ENCODE assay signal across 18 mouse cellular contexts in genomic region chr12:105849102-105849501, GRCm38 (mm10).
DNase-seq lines count a peak whose midpoint lies in the region; ATAC-seq and TF ChIP-seq lines count a peak whose summit lies in the region.
"Had no signal": no experiment of that assay in that cellular context is flagged by ENCODE, and none has a peak within 500 bp of the region (broad histone marks: within the 10 kb centered on the region; RNA-seq: fewer than 3 reads in every experiment).

No protein-coding gene starts in this region.

- H3K36me3 ChIP-seq in liver, embryonic 11.5 days (ENCODE audit: control insufficient read depth, insufficient read depth, low read length), result no peaks in the 10 kb centered on the region; the same call in 1 of the 2 replicates
- 0 out of 2 replicates have a peak, but pooled peaks cover 2% of the 10 kb centered on the region for H3K36me3 ChIP-seq in liver, postnatal 0 days (replicated peaks; ENCODE audit: insufficient read depth, low read length)
- H3K36me3 ChIP-seq in embryonic facial prominence, embryonic 10.5 days (replicated peaks), result peaks cover 21% of the 10 kb centered on the region
- no peaks in the 10 kb centered on the region for H3K36me3 ChIP-seq in forebrain, embryonic 16.5 days (ENCODE audit: control insufficient read depth, insufficient read depth)
- H3K36me3 ChIP-seq in myocyte (ENCODE audit: control insufficient read depth, insufficient read depth), result no peaks in the 10 kb centered on the region
- H3K36me3 ChIP-seq: hindbrain, embryonic 15.5 days; midbrain, embryonic 15.5 days had no signal

- no peaks in the 10 kb centered on the region for H3K9me3 ChIP-seq in liver, embryonic 11.5 days (ENCODE audit: control insufficient read depth, low read length)
- no peaks in the 10 kb centered on the region for H3K9me3 ChIP-seq in liver, postnatal 0 days (ENCODE audit: low read length)
- no peaks in the 10 kb centered on the region for H3K9me3 ChIP-seq in embryonic facial prominence, embryonic 10.5 days
- H3K9me3 ChIP-seq in forebrain, embryonic 16.5 days (ENCODE audit: control insufficient read depth, low read length), result no peaks in the 10 kb centered on the region
- H3K9me3 ChIP-seq: G1E; hindbrain, embryonic 15.5 days; limb, embryonic 15.5 days; midbrain, embryonic 15.5 days had no signal

- no peak for DNase-seq in liver, embryonic 11.5 days (ENCODE audit: low spot score)
- no peak for DNase-seq in liver, postnatal 0 days
- peak; percentile 73 for DNase-seq in embryonic facial prominence, embryonic 10.5 days (ENCODE audit: low spot score)
- DNase-seq in testis, postnatal 10 days (ENCODE audit: low spot score), result no peak
- DNase-seq in gastrocnemius, adult 18-20 months (ENCODE audit: low spot score), result no peak
- DNase-seq: adrenal gland, adult 8-10 months; cerebellum, adult 9-11 months; heart, adult 2 months; heart, postnatal 10 days; kidney, adult 8-10 months; lung, adult 2 months had no signal

- no peak for TF ChIP-seq EP300 in liver, postnatal 0 days (IDR thresholded peaks at IDR 0.05; ENCODE audit: low read depth)

- H3K9ac ChIP-seq in liver, embryonic 11.5 days (ENCODE audit: low read depth, low read length), result no peak overlapping the region
- no peak overlapping the region for H3K9ac ChIP-seq in liver, postnatal 0 days (replicated peaks)
- H3K9ac ChIP-seq in forebrain, embryonic 16.5 days (replicated peaks; ENCODE audit: low read depth, low read length), result no peak overlapping the region
- H3K9ac ChIP-seq: hindbrain, embryonic 15.5 days; limb, embryonic 15.5 days; midbrain, embryonic 15.5 days had no signal

- H3K4me2 ChIP-seq in liver, embryonic 11.5 days, result no peak overlapping the region
- no peak overlapping the region for H3K4me2 ChIP-seq in liver, postnatal 0 days (ENCODE audit: low read depth, low read length)
- H3K4me2 ChIP-seq in forebrain, embryonic 16.5 days (ENCODE audit: low read length), result no peak overlapping the region
- no peak overlapping the region for H3K4me2 ChIP-seq in myocyte (ENCODE audit: low read depth)
- H3K4me2 ChIP-seq: hindbrain, embryonic 15.5 days; limb, embryonic 15.5 days; midbrain, embryonic 15.5 days had no signal

- H3ac ChIP-seq in myocyte (ENCODE audit: control insufficient read depth, insufficient read length), result no peak overlapping the region

- no peak; the same call in 1 of the 2 replicates for ATAC-seq in liver, embryonic 11.5 days (replicated peaks; ENCODE audit: low FRiP score)
- no peak for ATAC-seq in liver, postnatal 0 days
- peak; percentile 49 for ATAC-seq in forebrain, embryonic 16.5 days
- ATAC-seq: midbrain, embryonic 15.5 days had no signal

- no peak overlapping the region for H3K4me3 ChIP-seq in liver, embryonic 11.5 days (ENCODE audit: low read depth, low read length)
- no peak overlapping the region for H3K4me3 ChIP-seq in liver, postnatal 0 days (ENCODE audit: low read depth, low read length)
- H3K4me3 ChIP-seq in embryonic facial prominence, embryonic 10.5 days, result no peak overlapping the region
- no peak overlapping the region for H3K4me3 ChIP-seq in forebrain, embryonic 16.5 days (replicated peaks; ENCODE audit: low read length)
- H3K4me3 ChIP-seq in myocyte, result no peak overlapping the region
- H3K4me3 ChIP-seq: heart, adult 2 months; hindbrain, embryonic 15.5 days; limb, embryonic 15.5 days; midbrain, embryonic 15.5 days had no signal

- TF ChIP-seq CTCF in liver, postnatal 0 days (IDR thresholded peaks at IDR 0.05; ENCODE audit: low read depth), result no peak

- no peaks in the 10 kb centered on the region for H3K4me1 ChIP-seq in liver, embryonic 11.5 days (replicated peaks; ENCODE audit: control insufficient read depth, insufficient read depth, low read length)
- H3K4me1 ChIP-seq in liver, postnatal 0 days (ENCODE audit: insufficient read depth), result no peaks in the 10 kb centered on the region
- peaks cover 26% of the 10 kb centered on the region for H3K4me1 ChIP-seq in embryonic facial prominence, embryonic 10.5 days
- peaks cover 5% of the 10 kb centered on the region; the same call in 1 of the 2 replicates for H3K4me1 ChIP-seq in forebrain, embryonic 16.5 days (replicated peaks; ENCODE audit: control insufficient read depth, insufficient read depth, low read length)

- WGBS in liver, embryonic 11.5 days, result 61% methylated on average over 8 of the region's 8 CpGs
- 62% methylated on average over 8 of the region's 8 CpGs for WGBS in liver, postnatal 0 days (ENCODE audit: insufficient replicate concordance)
- 14% methylated on average over 8 of the region's 8 CpGs for WGBS in embryonic facial prominence, embryonic 10.5 days
- 39% methylated on average over 8 of the region's 8 CpGs for WGBS in forebrain, embryonic 16.5 days

- H3K27ac ChIP-seq in liver, embryonic 11.5 days (ENCODE audit: low read depth, low read length), result 0 out of 2 replicates have a peak overlapping the region, but pooled peaks have one; percentile 13
- no peak overlapping the region for H3K27ac ChIP-seq in liver, postnatal 0 days (ENCODE audit: low read depth)
- H3K27ac ChIP-seq in embryonic facial prominence, embryonic 10.5 days (replicated peaks), result peak overlapping the region; percentile 70
- H3K27ac ChIP-seq in forebrain, embryonic 16.5 days (ENCODE audit: low read length), result no peak overlapping the region; the same call in 1 of the 2 replicates
- H3K27ac ChIP-seq: heart, adult 2 months; hindbrain, embryonic 15.5 days; limb, embryonic 15.5 days; macrophage; midbrain, embryonic 15.5 days had no signal

- TF ChIP-seq POLR2A in myocyte (IDR thresholded peaks at IDR 0.05; ENCODE audit: insufficient read length, low read depth), result no peak

- no peaks in the 10 kb centered on the region for H3K27me3 ChIP-seq in liver, embryonic 11.5 days (replicated peaks; ENCODE audit: control insufficient read depth, insufficient read depth, low read length)
- no peaks in the 10 kb centered on the region for H3K27me3 ChIP-seq in liver, postnatal 0 days (ENCODE audit: insufficient read depth, low read length)
- H3K27me3 ChIP-seq in embryonic facial prominence, embryonic 10.5 days (replicated peaks; ENCODE audit: low read depth, poor library complexity, severe bottlenecking), result no peaks in the 10 kb centered on the region
- no peaks in the 10 kb centered on the region for H3K27me3 ChIP-seq in forebrain, embryonic 16.5 days (replicated peaks; ENCODE audit: control insufficient read depth, insufficient read depth, low read length)
- no peaks in the 10 kb centered on the region for H3K27me3 ChIP-seq in myocyte (ENCODE audit: control insufficient read depth, insufficient read depth, insufficient read length)
- H3K27me3 ChIP-seq: hindbrain, embryonic 15.5 days; limb, embryonic 15.5 days; midbrain, embryonic 15.5 days had no signal

- no peaks in the 10 kb centered on the region for H3K79me2 ChIP-seq in myocyte (ENCODE audit: control insufficient read depth, insufficient read depth)

TF ChIP-seq in myocyte, 11 proteins besides CTCF, POLR2A, EP300 and RAD21:
- TF ChIP-seq MAX (IDR thresholded peaks at IDR 0.05; ENCODE audit: low read depth) (no peak), POLR2AphosphoS2 (IDR thresholded peaks at IDR 0.05; ENCODE audit: insufficient read length, low read depth) (peak; percentile 7)
TF ChIP-seq in myocyte: peak in this region for 1.

Comparison
In these comparisons a context has a peak if more than half of its experiments do, and no peak if none do; other contexts are left out.
1. H3K27ac ChIP-seq: peak in liver, embryonic 11.5 days (single experiment) and embryonic facial prominence, embryonic 10.5 days (single experiment); none in liver, postnatal 0 days (single experiment) and forebrain, embryonic 16.5 days (single experiment).